Mouse (Mus musculus): Measurements from ENCODE around the gene Lrrc28. TPM values are rescaled to one million over a fixed set of nuclear protein-coding genes. Genes with fewer than 3 reads are reported as not detected.
A peak's percentile ranks its signal among the peaks of the same experiment; 100 is the strongest.

Lrrc28 gene
- polyA plus RNA-seq, 1 experiment from 2014 or later, result 11.5 TPM

DNA sequence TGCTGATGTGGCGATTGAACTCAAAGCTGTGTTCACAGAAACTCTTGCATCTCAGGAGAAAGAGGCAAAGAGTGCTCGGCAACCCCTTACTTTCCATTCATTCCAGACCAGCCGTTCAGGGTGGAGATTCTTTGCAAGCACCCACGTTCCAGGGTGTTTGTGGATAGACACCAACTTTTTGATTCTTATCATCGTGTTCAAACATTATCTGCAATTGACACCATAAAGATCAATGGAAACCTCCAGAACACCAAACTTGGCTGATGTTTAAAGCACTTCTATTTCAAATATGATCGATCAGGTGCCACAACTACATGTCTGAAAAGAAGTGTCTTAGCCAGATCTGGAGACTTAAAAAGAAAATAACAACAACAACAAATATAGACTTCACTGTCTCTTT lies 51.2 kb downstream of the Lrrc28 start:
- Histone ChIP-seq H3K36me3 (no peaks in the 10 kb centered on the region), H3K9ac (no peak overlapping the region), H3K4me3 (no peak overlapping the region), H3K4me1 (replicated peaks) (peaks cover 16% of the 10 kb centered on the region), H3K4me2 (no peak overlapping the region), H3K27me3 (no peaks in the 10 kb centered on the region), H3K9me3 (replicated peaks) (no peaks in the 10 kb centered on the region), H3K27ac (no peak overlapping the region)
- WGBS, result 78% methylated on average over 6 of the region's 6 CpGs
- no peak for ATAC-seq (replicated peaks; ENCODE audit: insufficient number of reproducible peaks, insufficient read depth, low FRiP score, low read depth)

DNA sequence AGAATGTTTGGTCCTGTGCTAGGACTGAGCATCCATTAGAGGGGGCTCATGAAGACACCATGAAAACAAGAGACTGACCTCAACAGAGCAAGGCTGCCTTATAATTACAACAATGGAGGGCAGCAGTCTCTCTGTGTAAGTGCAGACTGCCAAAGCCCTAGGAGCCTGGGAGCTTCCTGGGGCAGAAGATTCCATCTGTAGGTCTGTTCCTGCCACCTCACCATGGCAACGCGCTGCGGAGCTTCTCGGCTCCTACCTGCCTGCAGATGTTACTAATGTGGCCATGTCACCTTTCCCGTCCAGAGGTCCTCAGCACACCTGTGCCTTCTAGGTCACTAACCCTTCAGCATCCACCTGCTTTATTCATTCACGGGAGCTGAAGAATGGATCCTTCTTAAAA lies 52.4 kb downstream of the Lrrc28 start:
- Histone ChIP-seq H3K4me2 (no peak overlapping the region), H3K4me3 (no peak overlapping the region), H3K27me3 (no peaks in the 10 kb centered on the region), H3K36me3 (no peaks in the 10 kb centered on the region), H3K9ac (no peak overlapping the region), H3K27ac (no peak overlapping the region), H3K9me3 (replicated peaks) (no peaks in the 10 kb centered on the region), H3K4me1 (replicated peaks) (peaks cover 12% of the 10 kb centered on the region)
- WGBS, result 91% methylated on average over 6 of the region's 6 CpGs
- ATAC-seq (replicated peaks; ENCODE audit: insufficient number of reproducible peaks, insufficient read depth, low FRiP score, low read depth), result no peak

DNA sequence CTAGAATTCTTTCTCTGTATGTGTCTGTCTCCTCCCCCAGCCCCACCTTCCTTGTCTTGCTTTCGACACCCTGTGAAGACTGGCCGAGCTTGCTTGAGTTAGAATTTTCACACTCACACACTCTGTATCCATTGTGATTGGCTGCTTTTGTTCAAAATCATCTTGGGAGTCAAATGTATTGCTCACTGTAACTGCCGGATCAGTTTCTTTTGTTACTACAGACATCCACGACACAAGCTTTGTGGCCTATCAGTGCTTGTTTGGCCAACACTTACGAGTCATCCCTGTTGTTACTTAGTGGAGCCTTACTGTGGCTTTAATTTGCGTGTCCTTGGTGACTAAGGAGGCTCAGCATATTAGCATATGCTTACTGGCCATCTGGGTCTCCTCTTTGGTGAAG lies 56.3 kb downstream of the Lrrc28 start:
- H3K9ac ChIP-seq, result no peak overlapping the region
- peaks cover 3% of the 10 kb centered on the region; the same call in 1 of the 2 replicates for H3K4me1 ChIP-seq (replicated peaks)
- 71% methylated on average over 6 of the region's 6 CpGs for WGBS
- H3K27me3 ChIP-seq, result no peaks in the 10 kb centered on the region
- no peak overlapping the region for H3K4me2 ChIP-seq
- H3K36me3 ChIP-seq, result no peaks in the 10 kb centered on the region
- ATAC-seq (replicated peaks; ENCODE audit: insufficient number of reproducible peaks, insufficient read depth, low FRiP score, low read depth), result no peak
- no peak overlapping the region for H3K27ac ChIP-seq
- no peaks in the 10 kb centered on the region for H3K9me3 ChIP-seq (replicated peaks)
- no peak overlapping the region for H3K4me3 ChIP-seq

DNA sequence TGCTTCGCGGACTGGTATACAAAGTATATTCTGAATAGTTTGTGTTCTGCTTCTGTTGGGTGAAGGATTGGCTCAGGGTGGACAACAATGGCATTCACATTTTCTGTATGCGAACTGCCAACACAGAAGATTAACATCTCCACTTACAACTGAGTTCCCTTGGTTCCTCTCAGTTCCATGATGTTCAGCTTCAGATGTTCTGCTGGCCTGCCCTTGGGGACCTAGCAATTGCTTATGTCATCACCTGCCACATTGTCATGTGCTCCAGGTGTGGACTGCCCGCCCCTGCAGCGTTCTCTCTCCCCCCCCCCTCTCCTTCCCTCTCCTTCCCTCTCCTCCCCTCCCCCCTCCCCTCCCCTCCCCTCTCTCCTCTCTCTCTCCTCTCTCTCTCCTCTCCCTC lies 58.6 kb downstream of the Lrrc28 start:
- WGBS, result 86% methylated on average over 5 of the region's 5 CpGs
- Histone ChIP-seq H3K36me3 (no peaks in the 10 kb centered on the region), H3K4me3 (no peak overlapping the region), H3K27me3 (no peaks in the 10 kb centered on the region), H3K9me3 (replicated peaks) (no peaks in the 10 kb centered on the region), H3K27ac (no peak overlapping the region), H3K4me2 (no peak overlapping the region), H3K4me1 (replicated peaks) (peaks cover 7% of the 10 kb centered on the region), H3K9ac (no peak overlapping the region)
- ATAC-seq (replicated peaks; ENCODE audit: insufficient number of reproducible peaks, insufficient read depth, low FRiP score, low read depth), result no peak

DNA sequence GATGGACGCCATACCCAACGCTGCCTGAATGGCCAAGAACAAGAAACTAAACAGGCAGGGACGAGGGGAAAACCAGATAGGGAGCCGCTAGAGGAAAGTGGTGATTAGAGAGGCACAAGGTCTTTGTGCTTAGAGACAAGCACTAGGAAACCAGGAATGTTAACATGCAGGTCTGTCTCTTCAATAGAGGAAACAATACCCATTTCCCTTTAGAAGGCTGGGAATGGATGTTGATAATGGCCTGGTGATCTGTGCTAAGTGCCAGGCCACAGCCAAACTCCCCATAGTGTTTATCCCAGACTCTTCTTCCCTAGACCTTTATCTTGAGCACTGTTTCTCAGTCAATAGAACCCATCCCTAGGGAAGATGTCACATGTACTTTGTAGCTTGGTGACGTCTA lies 61.2 kb downstream of the Lrrc28 start:
- H3K9me3 ChIP-seq (replicated peaks), result no peaks in the 10 kb centered on the region
- peaks cover 7% of the 10 kb centered on the region for H3K4me1 ChIP-seq (replicated peaks)
- no peaks in the 10 kb centered on the region for H3K36me3 ChIP-seq
- no peak overlapping the region for H3K9ac ChIP-seq
- WGBS, result 26% methylated on average over 5 of the region's 5 CpGs
- 0 out of 2 replicates have a peak overlapping the region, but pooled peaks have one; percentile 25 for H3K27ac ChIP-seq
- no peak overlapping the region for H3K4me3 ChIP-seq
- no peaks in the 10 kb centered on the region for H3K27me3 ChIP-seq
- H3K4me2 ChIP-seq, result no peak overlapping the region
- ATAC-seq (replicated peaks; ENCODE audit: insufficient number of reproducible peaks, insufficient read depth, low FRiP score, low read depth), result no peak

DNA sequence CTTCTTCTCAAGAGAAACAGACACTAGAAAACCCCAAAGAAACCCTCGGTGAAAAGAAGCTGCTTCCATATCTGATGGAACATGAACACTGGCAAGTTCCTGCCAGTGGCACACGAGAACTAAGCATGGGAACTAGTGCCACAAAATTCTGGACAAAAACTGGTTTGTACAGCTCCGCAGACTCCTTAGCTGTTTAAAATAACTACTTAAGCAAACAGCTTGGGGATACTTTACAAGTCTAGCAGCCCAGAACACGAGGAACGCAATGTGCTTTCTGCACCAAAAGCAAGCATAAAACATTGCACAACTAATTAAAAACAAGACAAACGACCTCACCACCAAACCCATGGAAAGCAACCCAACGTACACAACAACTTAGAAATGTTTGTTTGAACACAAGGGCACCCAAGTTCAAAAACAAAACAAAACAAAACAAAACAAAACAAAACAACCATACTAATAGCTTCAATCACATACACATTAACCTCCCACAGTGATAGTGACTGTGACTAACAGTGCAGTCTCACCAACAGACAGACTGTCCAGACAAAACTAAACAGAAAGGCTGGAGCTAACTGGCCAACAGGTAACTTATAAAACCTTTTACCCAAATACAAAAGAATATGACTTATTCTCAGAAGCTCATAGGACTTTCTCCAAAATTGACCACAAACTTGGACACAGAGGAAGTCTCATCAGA lies 66.1 kb downstream of the Lrrc28 start:
- no peak overlapping the region for H3K4me2 ChIP-seq
- no peak overlapping the region for H3K27ac ChIP-seq
- no peak for ATAC-seq (replicated peaks; ENCODE audit: insufficient number of reproducible peaks, insufficient read depth, low FRiP score, low read depth)
- WGBS, result 69% methylated on average over 7 of the region's 7 CpGs
- H3K9me3 ChIP-seq (replicated peaks), result no peaks in the 10 kb centered on the region
- H3K27me3 ChIP-seq, result no peaks in the 10 kb centered on the region
- no peak overlapping the region for H3K9ac ChIP-seq
- H3K4me3 ChIP-seq, result no peak overlapping the region
- no peaks in the 10 kb centered on the region for H3K36me3 ChIP-seq
- H3K4me1 ChIP-seq (replicated peaks), result peaks cover 6% of the 10 kb centered on the region

DNA sequence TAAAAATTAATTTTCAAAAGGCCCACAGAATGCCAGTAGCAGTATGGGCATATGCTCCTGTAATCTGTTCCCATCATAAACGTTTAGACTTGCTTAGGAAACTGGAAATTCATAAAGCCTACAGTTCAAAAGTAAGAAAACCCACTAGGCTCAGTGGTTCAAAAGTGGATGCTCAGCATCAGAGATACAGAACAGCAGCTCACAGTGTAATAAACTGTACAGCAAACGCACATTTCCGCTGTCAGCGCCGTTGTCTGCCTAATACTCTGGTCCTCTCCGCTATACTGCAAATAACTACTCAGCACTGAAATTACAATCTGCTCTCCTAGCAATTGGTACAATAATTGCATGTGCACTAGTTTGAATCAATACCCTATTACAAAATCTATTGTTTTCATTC lies 67.0 kb downstream of the Lrrc28 start:
- no peaks in the 10 kb centered on the region for H3K36me3 ChIP-seq
- H3K4me2 ChIP-seq, result no peak overlapping the region
- H3K9me3 ChIP-seq (replicated peaks), result no peaks in the 10 kb centered on the region
- H3K27me3 ChIP-seq, result no peaks in the 10 kb centered on the region
- WGBS, result 86% methylated on average over 6 of the region's 6 CpGs
- peaks cover 2% of the 10 kb centered on the region; the same call in 1 of the 2 replicates for H3K4me1 ChIP-seq (replicated peaks)
- H3K9ac ChIP-seq, result no peak overlapping the region
- H3K27ac ChIP-seq, result no peak overlapping the region
- H3K4me3 ChIP-seq, result no peak overlapping the region
- no peak for ATAC-seq (replicated peaks; ENCODE audit: insufficient number of reproducible peaks, insufficient read depth, low FRiP score, low read depth)

DNA sequence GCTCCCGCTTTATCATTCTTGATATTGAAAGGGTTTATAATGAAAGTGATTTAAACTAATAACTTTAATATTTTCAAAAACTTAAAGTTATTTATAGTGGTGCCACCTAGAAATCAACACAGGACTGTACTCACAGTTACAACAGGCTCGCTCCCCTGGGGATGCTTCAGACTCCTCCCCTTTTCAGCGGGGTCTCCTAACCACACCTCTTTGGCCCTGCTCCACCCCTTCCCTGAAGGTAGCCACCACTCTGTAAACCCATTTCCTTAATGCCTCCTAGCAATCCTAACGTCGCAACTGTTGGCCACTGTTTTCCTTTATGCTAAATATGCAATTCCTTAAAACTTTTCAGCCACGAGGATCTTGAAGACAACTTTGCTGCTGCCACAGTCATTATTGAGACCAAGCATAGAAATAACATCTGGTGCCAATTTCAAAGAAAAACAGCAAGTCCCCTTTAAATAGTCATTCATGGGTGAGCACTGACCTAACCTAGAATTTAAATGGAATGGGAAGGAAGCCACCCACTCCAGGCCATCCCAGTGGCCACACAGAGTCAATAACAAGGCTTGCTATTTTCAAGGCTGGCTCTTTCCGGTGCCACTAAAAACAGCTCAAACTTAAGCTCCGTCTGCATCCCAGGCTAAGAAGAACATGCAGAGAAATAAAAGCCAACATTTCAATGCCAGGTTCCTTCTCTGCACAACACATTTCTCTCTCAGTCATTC lies 78.4 kb downstream of the Lrrc28 start:
- no peak overlapping the region for H3K27ac ChIP-seq
- no peaks in the 10 kb centered on the region for H3K27me3 ChIP-seq
- H3K4me2 ChIP-seq, result no peak overlapping the region
- no peaks in the 10 kb centered on the region for H3K9me3 ChIP-seq (replicated peaks)
- no peak overlapping the region for H3K9ac ChIP-seq
- H3K36me3 ChIP-seq, result no peaks in the 10 kb centered on the region
- no peak overlapping the region for H3K4me3 ChIP-seq
- no peak for ATAC-seq (replicated peaks; ENCODE audit: insufficient number of reproducible peaks, insufficient read depth, low FRiP score, low read depth)
- H3K4me1 ChIP-seq (replicated peaks), result peaks cover 16% of the 10 kb centered on the region
- 65% methylated on average over 8 of the region's 8 CpGs for WGBS

DNA sequence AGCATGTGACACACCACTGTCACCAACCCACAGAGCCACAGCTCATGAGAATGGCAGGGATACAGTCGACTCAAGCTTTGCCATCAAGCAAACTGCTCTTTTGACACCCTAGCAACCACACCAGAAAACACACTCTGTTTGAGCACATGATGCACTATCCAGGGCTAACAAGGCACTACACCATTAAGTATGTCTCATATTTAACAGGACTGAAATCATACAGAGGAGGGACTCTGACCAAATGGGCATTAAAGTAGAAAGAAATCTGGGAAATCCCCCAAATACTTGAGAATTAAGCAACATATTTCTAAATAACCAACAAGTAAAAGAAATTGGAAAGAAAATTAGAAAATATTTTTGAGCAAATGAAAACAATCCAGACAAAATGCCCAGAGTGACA lies 79.9 kb downstream of the Lrrc28 start:
- H3K4me2 ChIP-seq, result no peak overlapping the region
- no peaks in the 10 kb centered on the region for H3K36me3 ChIP-seq
- H3K4me1 ChIP-seq (replicated peaks), result peaks cover 16% of the 10 kb centered on the region
- H3K27me3 ChIP-seq, result no peaks in the 10 kb centered on the region
- H3K4me3 ChIP-seq, result no peak overlapping the region
- no peaks in the 10 kb centered on the region for H3K9me3 ChIP-seq (replicated peaks)
- H3K27ac ChIP-seq, result no peak overlapping the region
- H3K9ac ChIP-seq, result no peak overlapping the region
- no peak for ATAC-seq (replicated peaks; ENCODE audit: insufficient number of reproducible peaks, insufficient read depth, low FRiP score, low read depth)
- WGBS, result 44% methylated on average over 1 of the region's 1 CpGs

DNA sequence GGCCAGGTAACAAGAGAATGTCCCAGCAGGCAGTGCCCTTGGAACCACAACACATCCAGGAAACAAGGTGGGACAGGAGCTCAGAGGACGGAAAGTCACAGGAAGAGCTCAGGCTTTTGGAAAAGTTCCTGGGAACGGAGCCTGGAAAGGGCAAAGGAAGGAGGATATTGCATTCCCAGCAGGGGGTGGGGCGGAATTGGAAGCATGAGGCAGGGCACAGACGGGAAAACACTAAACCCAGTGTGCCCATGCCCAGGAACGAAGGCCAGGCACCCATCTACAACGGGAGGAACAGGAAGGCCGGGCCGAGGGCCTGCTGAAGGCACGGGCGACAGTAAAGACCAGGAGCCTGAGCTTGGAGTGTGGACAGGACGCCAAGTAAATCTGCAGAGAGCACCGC lies 82.9 kb downstream of the Lrrc28 start:
- H3K9me3 ChIP-seq (replicated peaks), result no peaks in the 10 kb centered on the region
- peak overlapping the region; percentile 28 for H3K4me2 ChIP-seq
- H3K4me1 ChIP-seq (replicated peaks), result peaks cover 22% of the 10 kb centered on the region
- ATAC-seq (replicated peaks; ENCODE audit: insufficient number of reproducible peaks, insufficient read depth, low FRiP score, low read depth), result no peak
- WGBS, result 37% methylated on average over 12 of the region's 12 CpGs
- H3K27me3 ChIP-seq, result no peaks in the 10 kb centered on the region
- peak overlapping the region; percentile 38; the same call in 1 of the 2 replicates for H3K9ac ChIP-seq
- H3K4me3 ChIP-seq, result no peak overlapping the region
- no peaks in the 10 kb centered on the region for H3K36me3 ChIP-seq
- peak overlapping the region; percentile 65 for H3K27ac ChIP-seq

DNA sequence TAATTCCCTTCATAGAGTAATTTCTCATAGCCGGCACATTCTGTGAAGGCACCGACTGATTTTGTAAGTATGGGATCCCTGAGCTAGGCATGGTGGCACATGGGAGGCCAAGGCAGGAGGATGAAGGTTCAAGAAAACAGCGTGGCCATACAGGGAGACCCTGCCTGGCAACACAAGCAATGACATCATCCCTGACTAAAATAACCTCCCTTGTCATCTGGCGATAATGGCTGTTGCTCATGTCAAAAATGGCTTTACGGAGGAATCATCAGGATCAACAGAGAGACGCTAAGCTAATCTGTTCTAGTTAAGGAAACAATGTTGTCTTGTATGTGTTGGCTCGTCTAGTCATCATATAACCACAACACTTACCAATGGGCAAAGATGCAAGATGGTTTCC lies 85.6 kb downstream of the Lrrc28 start:
- no peak overlapping the region for H3K9ac ChIP-seq
- 32% methylated on average over 7 of the region's 7 CpGs for WGBS
- H3K36me3 ChIP-seq, result no peaks in the 10 kb centered on the region

DNA sequence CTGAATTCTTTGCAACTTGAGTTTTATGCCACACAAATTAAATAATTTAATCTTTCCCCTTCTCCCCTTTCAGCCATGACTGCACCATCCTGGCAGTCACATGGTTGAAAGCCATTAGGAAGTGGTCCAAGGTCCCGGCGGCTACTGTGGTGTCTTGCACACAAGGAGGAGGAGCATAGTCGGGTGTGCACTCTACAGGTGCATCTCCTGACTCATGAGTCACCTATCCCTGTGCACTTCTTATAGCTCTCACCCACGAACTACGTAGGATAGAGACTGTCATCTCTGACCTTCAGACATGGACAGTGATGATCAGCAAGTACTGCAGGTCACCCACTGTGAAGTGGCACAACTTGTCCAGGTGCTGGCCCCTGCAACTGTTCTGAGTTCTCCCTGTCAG lies 86.8 kb downstream of the Lrrc28 start:
- Histone ChIP-seq H3K4me1 (replicated peaks) (peaks cover 32% of the 10 kb centered on the region), H3K4me2 (no peak overlapping the region), H3K9ac (no peak overlapping the region), H3K36me3 (no peaks in the 10 kb centered on the region), H3K27me3 (no peaks in the 10 kb centered on the region), H3K4me3 (no peak overlapping the region), H3K9me3 (replicated peaks) (no peaks in the 10 kb centered on the region), H3K27ac (no peak overlapping the region)
- ATAC-seq (replicated peaks; ENCODE audit: insufficient number of reproducible peaks, insufficient read depth, low FRiP score, low read depth), result no peak
- 67% methylated on average over 5 of the region's 5 CpGs for WGBS

More for the DNA sequence above, 85.6 kb downstream of the Lrrc28 start:
- Histone ChIP-seq H3K4me2 (no peak overlapping the region), H3K27me3 (no peaks in the 10 kb centered on the region), H3K4me1 (replicated peaks) (peaks cover 30% of the 10 kb centered on the region), H3K9me3 (replicated peaks) (no peaks in the 10 kb centered on the region), H3K27ac (peak overlapping the region; percentile 59), H3K4me3 (no peak overlapping the region)
- 0 out of 2 replicates have a peak, but pooled peaks have one; percentile 40 for ATAC-seq (replicated peaks; ENCODE audit: insufficient number of reproducible peaks, insufficient read depth, low FRiP score, low read depth)
